Mouse (Mus musculus): ENCODE data around the gene Gnl3. TPM values are rescaled to one million over a fixed set of nuclear protein-coding genes. Genes with fewer than 3 reads are reported as not detected.

Gnl3 gene
- total RNA-seq, 4 experiments from 2014 or later: 25.7 to 35.9 (median 30.8) TPM

Other genes with a start within 250 kb of the Gnl3 start
- 10 to 100 TPM in 1 of 4 experiments, 1 to 10 TPM in 3; 6.3 to 10.6 (median 7.2) TPM for gene Tmem110, start 193.6 kb downstream of the Gnl3 start, total RNA-seq (2022)
- gene Mustn1, start 140.0 kb downstream of the Gnl3 start, total RNA-seq (2022): 100 to 1,000 TPM in 1 of 4 experiments, 10 to 100 TPM in 3; 54.5 to 111 (median 61.6) TPM
- under 1 TPM in 1 of 4 experiments, not detected in 3; 0.48 TPM for gene Itih4, start 132.7 kb downstream of the Gnl3 start, total RNA-seq (2022)
- gene Itih3, start 95.4 kb downstream of the Gnl3 start, total RNA-seq (2022): under 1 TPM in 3 of 4 experiments, not detected in 1; 0.15 to 0.51 (median 0.40) TPM
- under 1 TPM in 1 of 4 experiments, not detected in 3; 0.11 TPM for gene Itih1, start 75.9 kb downstream of the Gnl3 start, total RNA-seq (2022)
- gene Nek4, start 67.8 kb downstream of the Gnl3 start, total RNA-seq (2022): 1 to 10 TPM; 3.5 to 4.5 (median 4.0) TPM
- gene Glt8d1, start 17.8 kb downstream of the Gnl3 start, total RNA-seq (2022): 10 to 100 TPM; 10.6 to 12.5 (median 11.8) TPM
- gene Spcs1, start 17.5 kb downstream of the Gnl3 start, total RNA-seq (2022): 100 to 1,000 TPM; 121 to 132 (median 130) TPM
- gene Pbrm1, start within 50 bp of the Gnl3 start, total RNA-seq (2022): 10 to 100 TPM; 38.3 to 45.6 (median 39.8) TPM
- gene Smim4, start 109.8 kb upstream of the Gnl3 start, total RNA-seq (2022): 10 to 100 TPM; 26.8 to 40.5 (median 34.1) TPM
- 1 to 10 TPM in 1 of 4 experiments, under 1 TPM in 3; 0.32 to 1.1 (median 0.74) TPM for gene Nt5dc2, start 111.9 kb upstream of the Gnl3 start, total RNA-seq (2022)
- gene Stab1, start 149.5 kb upstream of the Gnl3 start, total RNA-seq (2022): 1 to 10 TPM; 5.0 to 9.9 (median 6.0) TPM
- 100 to 1,000 TPM; 451 to 634 (median 529) TPM for gene Tnnc1, start 189.2 kb upstream of the Gnl3 start, total RNA-seq (2022)
- 10 to 100 TPM; 49.1 to 60.3 (median 53.8) TPM for gene Nisch, start 197.8 kb upstream of the Gnl3 start, total RNA-seq (2022)
- 1 to 10 TPM; 3.8 to 4.9 (median 4.5) TPM for gene Sema3g, start 198.7 kb upstream of the Gnl3 start, total RNA-seq (2022)
- gene Phf7, start 232.2 kb upstream of the Gnl3 start, total RNA-seq (2022): 10 to 100 TPM; 11.2 to 11.7 (median 11.6) TPM
- 10 to 100 TPM; 46.3 to 57.2 (median 48.7) TPM for gene Bap1, start 232.3 kb upstream of the Gnl3 start, total RNA-seq (2022)

Measured in gastrocnemius, adult 8-10 months (tissue).